Mouse (Mus musculus) stomach, embryonic 14.5 days (tissue): ENCODE results near the gene Ano9. TPM values are rescaled to one million over a fixed set of nuclear protein-coding genes. Genes with fewer than 3 reads are reported as not detected.

Experiments used
- ATAC-seq: fragments of 200-750 bp; cut with Nextera tagmentation; 2 replicates; pipeline ENCODE4 v1.8.0; 2017; ENCODE audit warnings: low read depth, moderate TSS enrichment; ENCODE audit not compliant: insufficient number of reproducible peaks, insufficient read depth, low FRiP score
- H3K27ac ChIP-seq: fragments of 300-500 bp; sonication (generic); 2 replicates; pipeline ENCODE4 v1.5.1; 2014; ENCODE audit warnings: mild to moderate bottlenecking, low read length, moderate library complexity, mixed read lengths
- H3K27me3 ChIP-seq: fragments of 300-500 bp; sonication (generic); 2 replicates; pipeline ENCODE4 v1.6.1; 2014; ENCODE audit warnings: low read length, control low read depth, mixed read lengths; ENCODE audit not compliant: control insufficient read depth, insufficient read depth
- H3K36me3 ChIP-seq: fragments of 300-500 bp; sonication (generic); 2 replicates; pipeline ENCODE4 v1.6.1; 2014; ENCODE audit warnings: mild to moderate bottlenecking, control low read depth, low read length, moderate library complexity, mixed read lengths; ENCODE audit not compliant: control insufficient read depth, insufficient read depth
- H3K4me1 ChIP-seq: fragments of 300-500 bp; sonication (generic); 2 replicates; pipeline ENCODE4 v1.6.1; 2014; ENCODE audit warnings: low read length, control low read depth, mixed read lengths; ENCODE audit not compliant: control insufficient read depth, insufficient read depth
- H3K4me2 ChIP-seq: fragments of 300-500 bp; sonication (generic); replicated peaks from 2 replicates; pipeline ENCODE4 v1.6.1; 2014; ENCODE audit warnings: low read depth, low read length, control low read depth
- H3K4me3 ChIP-seq: fragments of 300-500 bp; sonication (generic); 2 replicates; pipeline ENCODE4 v1.5.1; 2014; ENCODE audit warnings: low read depth, low read length, control low read depth
- H3K9ac ChIP-seq: fragments of 300-500 bp; sonication (generic); replicated peaks from 2 replicates; pipeline ENCODE4 v1.6.1; 2014; ENCODE audit warnings: low read depth, mild to moderate bottlenecking, control low read depth, low read length, moderate library complexity, mixed read lengths
- H3K9me3 ChIP-seq: fragments of 300-500 bp; sonication (generic); 2 replicates; pipeline ENCODE4 v1.6.1; 2016; ENCODE audit warnings: low read depth, low read length, control low read depth; ENCODE audit not compliant: control insufficient read depth
- whole genome bisulfite sequencing: fragments of 180-500 bp; shearing (Covaris S2); extraction: QIAGEN DNeasy Blood & Tissue Kit; methylation state at CpG from one replicate; pipeline ENCODE4 v1.1.7; 2014; 5-methylcytosine and 5-hydroxymethylcytosine counted together
- polyA plus RNA-seq: library from polyadenylated mRNA; unstranded; fragments of >200 nt; fragmentation: Nextera tagmentation; extraction: Ambion mirVana; gene quantifications from 2 replicates; pipeline ENCODE4 v1.2.1, GENCODE M21; 2014

Ano9 gene
- polyA plus RNA-seq: 11.9 and 12.2 TPM in 2 replicates

GRCm38 (mm10) chr7:141117636-141118035 is at the start of gene Ano9:
Gene Ano9, minus strand, starts transcription at chr7:141117806.
- peaks cover 6% of the 10 kb centered on the region; the same call in 1 of the 2 replicates for H3K4me1 ChIP-seq
- no peak within 1 kb of the TSS for H3K9ac ChIP-seq
- H3K9me3 ChIP-seq: no peaks in the 10 kb centered on the region
- ATAC-seq: peak; percentile 42; the same call in 1 of the 2 replicates
- 12% methylated on average over 9 of the region's 9 CpGs for WGBS
- H3K4me3 ChIP-seq: peak within 1 kb of the TSS; percentile 4; the same call in 1 of the 2 replicates
- no peaks in the 10 kb centered on the region for H3K36me3 ChIP-seq
- H3K4me2 ChIP-seq: peak within 1 kb of the TSS; percentile 29
- no peaks in the 10 kb centered on the region for H3K27me3 ChIP-seq
- H3K27ac ChIP-seq: no peak within 1 kb of the TSS

- Histone ChIP-seq H3K4me3 (no peak overlapping the region), H3K9me3 (no peaks in the 10 kb centered on the region), H3K36me3 (peaks cover 57% of the 10 kb centered on the region), H3K27me3 (no peaks in the 10 kb centered on the region), H3K4me2 (no peak overlapping the region), H3K4me1 (peaks cover 16% of the 10 kb centered on the region), H3K27ac (no peak overlapping the region), H3K9ac (no peak overlapping the region)
- WGBS: 72% methylated on average over 6 of the region's 6 CpGs
- ATAC-seq: peak; percentile 83
These were observed 47.2 kb upstream of the Ano9 start for GRCm38 (mm10) chr7:141164850-141165249.

- Histone ChIP-seq H3K4me1 (peaks cover 11% of the 10 kb centered on the region), H3K4me3 (no peak overlapping the region), H3K4me2 (no peak overlapping the region), H3K27ac (no peak overlapping the region), H3K9me3 (no peaks in the 10 kb centered on the region), H3K9ac (no peak overlapping the region), H3K27me3 (no peaks in the 10 kb centered on the region), H3K36me3 (peaks cover 62% of the 10 kb centered on the region)
- ATAC-seq: no peak
- 93% methylated on average over 7 of the region's 7 CpGs for WGBS
These were observed 46.8 kb upstream of the Ano9 start for GRCm38 (mm10) chr7:141164397-141164796.

GRCm38 (mm10) chr7:141155362-141155761 is 37.8 kb upstream of the Ano9 start:
- no peak overlapping the region for H3K9ac ChIP-seq
- ATAC-seq: no peak
- H3K9me3 ChIP-seq: no peaks in the 10 kb centered on the region
- WGBS: 84% methylated on average over 9 of the region's 9 CpGs
- H3K36me3 ChIP-seq: peaks cover 35% of the 10 kb centered on the region
- H3K27ac ChIP-seq: no peak overlapping the region
- no peaks in the 10 kb centered on the region for H3K4me1 ChIP-seq
- no peak overlapping the region for H3K4me2 ChIP-seq
- H3K4me3 ChIP-seq: no peak overlapping the region
- H3K27me3 ChIP-seq: no peaks in the 10 kb centered on the region

GRCm38 (mm10) chr7:141148639-141149038 is 31.0 kb upstream of the Ano9 start:
- Histone ChIP-seq H3K27me3 (no peaks in the 10 kb centered on the region), H3K4me3 (no peak overlapping the region), H3K9ac (no peak overlapping the region), H3K36me3 (peaks cover 26% of the 10 kb centered on the region), H3K4me1 (no peaks in the 10 kb centered on the region), H3K4me2 (no peak overlapping the region), H3K27ac (no peak overlapping the region), H3K9me3 (no peaks in the 10 kb centered on the region)
- ATAC-seq: no peak
- 64% methylated on average over 4 of the region's 4 CpGs for WGBS

GRCm38 (mm10) chr7:141147044-141147443 is 29.4 kb upstream of the Ano9 start:
- no peak overlapping the region for H3K9ac ChIP-seq
- H3K27me3 ChIP-seq: no peaks in the 10 kb centered on the region
- H3K4me1 ChIP-seq: no peaks in the 10 kb centered on the region
- ATAC-seq: no peak
- peaks cover 23% of the 10 kb centered on the region for H3K36me3 ChIP-seq
- no peak overlapping the region for H3K27ac ChIP-seq
- H3K4me3 ChIP-seq: no peak overlapping the region
- H3K4me2 ChIP-seq: no peak overlapping the region
- 81% methylated on average over 6 of the region's 6 CpGs for WGBS
- H3K9me3 ChIP-seq: no peaks in the 10 kb centered on the region

GRCm38 (mm10) chr7:141146043-141146595 is 28.5 kb upstream of the Ano9 start:
- ATAC-seq: no peak
- peaks cover 14% of the 10 kb centered on the region; the same call in 1 of the 2 replicates for H3K36me3 ChIP-seq
- no peak overlapping the region for H3K4me3 ChIP-seq
- H3K9me3 ChIP-seq: no peaks in the 10 kb centered on the region
- no peaks in the 10 kb centered on the region for H3K4me1 ChIP-seq
- no peak overlapping the region for H3K9ac ChIP-seq
- no peaks in the 10 kb centered on the region for H3K27me3 ChIP-seq
- no peak overlapping the region for H3K4me2 ChIP-seq
- no peak overlapping the region for H3K27ac ChIP-seq
- WGBS: 91% methylated on average over 12 of the region's 12 CpGs

- no peak overlapping the region for H3K27ac ChIP-seq
- H3K4me2 ChIP-seq: no peak overlapping the region
- no peak for ATAC-seq
- H3K27me3 ChIP-seq: no peaks in the 10 kb centered on the region
- H3K4me3 ChIP-seq: no peak overlapping the region
- 79% methylated on average over 1 of the region's 1 CpGs for WGBS
- H3K9me3 ChIP-seq: no peaks in the 10 kb centered on the region
- peaks cover 14% of the 10 kb centered on the region; the same call in 1 of the 2 replicates for H3K36me3 ChIP-seq
- H3K4me1 ChIP-seq: no peaks in the 10 kb centered on the region
- no peak overlapping the region for H3K9ac ChIP-seq
These were observed 27.8 kb upstream of the Ano9 start for GRCm38 (mm10) chr7:141145403-141145802.

GRCm38 (mm10) chr7:141144650-141145049 is 27.0 kb upstream of the Ano9 start:
- Histone ChIP-seq H3K4me3 (no peak overlapping the region), H3K9ac (no peak overlapping the region), H3K4me1 (no peaks in the 10 kb centered on the region), H3K4me2 (no peak overlapping the region), H3K27ac (no peak overlapping the region), H3K9me3 (no peaks in the 10 kb centered on the region), H3K36me3 (peaks cover 14% of the 10 kb centered on the region; the same call in 1 of the 2 replicates), H3K27me3 (no peaks in the 10 kb centered on the region)
- WGBS: 91% methylated on average over 3 of the region's 3 CpGs
- ATAC-seq: no peak
